Mouse (Mus musculus) layer of hippocampus, adult 2 months (tissue): ENCODE data around the gene Rsrc2. TPM values are rescaled to one million over a fixed set of nuclear protein-coding genes. Genes with fewer than 3 reads are reported as not detected.
"Not testable (repeated sequence)": the region's sequence is repeated elsewhere in the genome, so short reads cannot be mapped to it uniquely, and the experiment has no call there.

Experiments
- DNase-seq, 2 experiments: peaks; one replicate each; pipeline ENCODE4 v3.0.0; 2022; ENCODE audit warnings: low spot score in 2 of 2
- H3K27ac ChIP-seq: fragments of 200-600 bp; 2 replicates; pipeline ENCODE4 v1.8.1; 2022
- H3K4me3 ChIP-seq: fragments of 200-600 bp; 2 replicates; pipeline ENCODE4 v1.8.1; 2022; ENCODE audit warnings: mild to moderate bottlenecking
- CTCF ChIP-seq: fragments of 200-600 bp; conservative IDR thresholded peaks from 2 replicates; pipeline ENCODE4 v1.8.1; 2022; ENCODE audit warnings: antibody characterized with exemption, mild to moderate bottlenecking, moderate library complexity
- total RNA-seq, 2 experiments: library from RNA; stranded (reverse); gene quantifications; 2 replicates each; pipeline ENCODE4 v1.2.3; 2021

Rsrc2 gene
- total RNA-seq, 2 experiments from 2014 or later: 93.7 to 109 TPM

DNA sequence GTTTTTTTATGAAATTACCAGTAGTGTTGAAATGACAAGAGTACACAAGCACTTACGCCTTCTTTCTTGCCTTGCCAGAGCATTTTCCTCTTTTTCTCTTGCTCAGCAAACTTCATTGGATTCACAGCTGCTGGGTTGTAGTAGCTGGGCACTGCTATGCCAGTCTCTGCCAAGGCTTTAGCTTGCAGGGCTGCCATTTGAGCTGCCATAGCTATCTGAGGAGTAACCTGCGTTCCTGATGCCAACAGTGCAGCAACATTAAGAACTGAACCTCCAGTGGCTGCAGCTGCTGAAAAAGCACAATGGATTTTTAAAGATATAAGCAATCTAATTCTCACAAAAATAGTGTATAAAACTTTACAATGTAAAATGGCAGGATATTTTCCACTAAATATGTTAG, 18.2 kb downstream of the Rsrc2 start:
- Histone ChIP-seq H3K27ac (no peak overlapping the region), H3K4me3 (no peak overlapping the region)
- DNase-seq: no peak
- TF ChIP-seq CTCF: no peak

GRCm38 (mm10) chr5:123723816-123724215, 25.4 kb downstream of the Rsrc2 start:
- not testable (repeated sequence) for H3K4me3 ChIP-seq

GRCm38 (mm10) chr5:123720328-123721311, 28.6 kb downstream of the Rsrc2 start, which contains the start of gene Zcchc8:
Zcchc8 (minus strand) TSS chr5:123721100.
- no peak; the same call in 1 of the 2 replicates for TF ChIP-seq CTCF
- DNase-seq: peak; percentile 96 to 99
- peak within 1 kb of the TSS; percentile 90 for H3K27ac ChIP-seq
- peak within 1 kb of the TSS; percentile 82 for H3K4me3 ChIP-seq

More at GRCm38 (mm10) chr5:123723816-123724215, 25.4 kb downstream of the Rsrc2 start:
- H3K27ac ChIP-seq, DNase-seq: not testable (repeated sequence)

DNA sequence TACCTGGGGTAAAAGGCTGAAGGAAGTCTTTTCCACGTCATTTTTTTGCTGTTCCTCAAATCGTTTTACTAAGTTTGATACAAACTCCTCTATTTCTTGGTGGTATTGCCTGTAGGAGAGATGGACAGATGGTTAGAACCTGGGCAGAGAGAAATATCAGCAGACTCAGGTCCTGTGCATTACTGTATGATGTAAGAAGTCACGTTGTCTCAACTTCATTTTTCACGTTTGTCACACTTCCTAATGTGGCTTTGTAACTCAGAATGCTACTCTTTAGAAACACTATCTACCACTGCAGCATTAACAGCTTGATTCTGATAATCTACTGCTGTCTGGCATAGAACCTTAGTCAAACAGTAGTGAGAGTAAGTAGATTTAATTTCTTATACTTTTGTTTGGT, 34.6 kb downstream of the Rsrc2 start:
- no peak overlapping the region for H3K4me3 ChIP-seq
- no peak for TF ChIP-seq CTCF
- no peak for DNase-seq
- H3K27ac ChIP-seq: no peak overlapping the region

DNA sequence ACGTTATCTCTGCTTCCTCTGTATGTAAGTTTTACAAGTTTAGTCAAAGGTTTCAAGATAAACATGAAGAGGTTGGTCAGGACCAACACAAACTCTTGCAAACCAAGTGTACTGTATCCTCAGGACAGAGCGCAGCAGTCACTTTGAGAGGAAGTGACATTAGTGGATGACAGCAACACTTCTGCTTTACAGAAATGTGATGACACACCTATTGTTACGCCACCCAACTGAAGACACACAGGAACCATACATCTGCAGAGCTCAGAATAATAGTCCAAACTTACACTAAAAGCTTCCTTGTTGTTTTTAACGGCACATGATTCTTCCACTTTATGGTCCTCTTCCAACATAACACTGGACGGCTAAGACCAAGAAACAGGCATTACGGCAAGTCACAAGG, 35.4 kb downstream of the Rsrc2 start:
- TF ChIP-seq CTCF: no peak
- Histone ChIP-seq H3K27ac (no peak overlapping the region), H3K4me3 (no peak overlapping the region)
- DNase-seq: no peak

- TF ChIP-seq CTCF: no peak
- peak overlapping the region; percentile 32; the same call in 1 of the 2 replicates for H3K27ac ChIP-seq
- no peak for DNase-seq
- H3K4me3 ChIP-seq: no peak overlapping the region
These were observed 39.6 kb downstream of the Rsrc2 start for GRCm38 (mm10) chr5:123709571-123709970.

DNA sequence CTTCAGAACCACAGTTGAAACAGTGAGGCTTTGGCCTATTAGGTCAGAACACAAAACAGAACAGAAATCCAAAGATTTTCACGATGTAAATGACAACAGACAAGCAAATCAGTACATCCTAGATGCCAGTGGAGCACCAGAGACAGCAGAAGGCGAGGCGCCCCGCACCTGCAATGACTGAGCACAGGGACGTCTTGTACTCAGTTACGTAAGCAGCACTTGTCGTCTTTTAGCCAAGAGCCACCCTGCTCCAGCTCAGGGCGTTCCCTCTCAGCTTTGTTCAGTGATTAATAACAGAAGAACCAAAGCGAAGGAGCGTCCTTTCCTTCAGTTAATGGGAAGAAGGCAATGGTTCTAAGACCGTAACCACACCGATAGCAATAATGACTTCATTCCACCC, 40.6 kb downstream of the Rsrc2 start:
- DNase-seq: peak; percentile 27 to 37
- TF ChIP-seq CTCF: no peak
- peak overlapping the region; percentile 32; the same call in 1 of the 2 replicates for H3K27ac ChIP-seq
- H3K4me3 ChIP-seq: no peak overlapping the region

GRCm38 (mm10) chr5:123700625-123701024, 48.6 kb downstream of the Rsrc2 start:
- Histone ChIP-seq H3K4me3 (no peak overlapping the region), H3K27ac (peak overlapping the region; percentile 28; the same call in 1 of the 2 replicates)
- peak in 1 of 2 experiments; percentile 33 for DNase-seq
- peak; percentile 47 for TF ChIP-seq CTCF

DNA sequence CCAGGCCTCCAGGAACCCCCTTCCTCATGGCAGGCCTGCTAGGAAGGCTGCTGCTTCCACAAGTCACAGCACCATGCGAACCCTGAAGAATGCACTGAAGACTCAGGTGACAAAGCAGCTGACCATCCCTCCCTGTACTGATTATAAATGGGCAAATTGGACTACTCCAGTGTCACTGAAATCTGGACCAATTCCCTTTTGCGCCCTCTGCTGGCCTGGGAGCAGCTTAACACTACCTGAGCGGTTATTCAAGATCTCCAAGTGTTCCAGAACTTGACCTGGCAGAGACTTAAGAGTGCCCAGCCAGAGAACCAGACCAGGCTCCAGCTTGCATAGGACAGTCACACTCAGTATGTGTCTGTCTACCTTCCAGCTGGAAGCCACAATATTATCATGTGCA, 50.0 kb downstream of the Rsrc2 start:
- peak; percentile 55 to 74 for DNase-seq
- no peak overlapping the region for H3K27ac ChIP-seq
- H3K4me3 ChIP-seq: no peak overlapping the region
- TF ChIP-seq CTCF: peak; percentile 91

DNA sequence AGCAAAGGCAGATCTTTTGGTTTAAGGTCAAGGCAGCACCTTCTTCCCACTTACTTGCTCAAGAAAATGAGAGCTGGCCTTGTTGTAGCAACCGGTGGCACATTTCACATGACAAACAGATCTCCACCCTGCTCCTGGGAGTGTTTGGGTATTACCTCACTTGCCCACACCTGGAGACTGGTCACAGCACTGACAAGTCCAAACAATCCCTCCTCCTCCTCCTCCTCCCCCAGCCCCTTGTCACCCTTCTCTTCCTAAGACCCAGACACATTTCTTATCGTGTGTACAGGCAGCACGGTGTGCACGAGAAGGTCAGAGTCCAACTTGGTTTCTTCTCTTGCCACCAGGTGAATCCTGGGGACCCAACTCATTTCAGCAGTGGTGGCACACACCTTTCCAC, 52.3 kb downstream of the Rsrc2 start:
- TF ChIP-seq CTCF: no peak
- no peak for DNase-seq
- H3K4me3 ChIP-seq: no peak overlapping the region
- H3K27ac ChIP-seq: no peak overlapping the region

GRCm38 (mm10) chr5:123696244-123696643, 53.0 kb downstream of the Rsrc2 start:
- no peak for TF ChIP-seq CTCF

DNA sequence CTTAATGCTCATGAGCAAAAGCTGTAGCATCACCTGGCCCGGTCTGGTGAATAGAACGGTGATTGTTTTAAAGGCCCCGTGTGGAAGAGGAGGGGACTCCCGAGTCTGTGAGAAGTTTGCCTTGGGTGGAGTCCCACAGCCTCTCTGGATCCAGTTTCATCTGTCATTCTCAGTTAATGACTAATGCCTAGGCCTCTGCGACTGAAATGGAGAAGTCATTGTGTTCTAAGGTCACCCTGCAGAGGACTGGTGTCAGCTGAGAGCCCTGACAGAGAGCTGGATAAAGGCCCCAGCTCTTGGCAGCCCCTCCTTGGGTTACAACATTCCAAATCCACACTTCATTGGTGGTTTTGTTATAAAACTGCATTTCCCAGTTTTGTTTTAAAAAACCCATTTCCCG, 54.7 kb downstream of the Rsrc2 start:
- no peak for DNase-seq
- no peak overlapping the region for H3K27ac ChIP-seq
- TF ChIP-seq CTCF: no peak
- H3K4me3 ChIP-seq: no peak overlapping the region

More at GRCm38 (mm10) chr5:123696244-123696643, 53.0 kb downstream of the Rsrc2 start:
- Histone ChIP-seq H3K4me3 (no peak overlapping the region), H3K27ac (no peak overlapping the region)
- DNase-seq: no peak
